Mouse (Mus musculus): Measurements from ENCODE around the gene Gm45837. TPM values are rescaled to one million over a fixed set of nuclear protein-coding genes. Genes with fewer than 3 reads are reported as not detected.

The Gm45837 gene
- total RNA-seq, 2 experiments from 2014 or later: not detected

GRCm38 (mm10) chr7:101389256-101389655, 21.4 kb upstream of the Gm45837 start:
- no peak for DNase-seq (ENCODE audit: low spot score in 2 of 2)

- DNase-seq (ENCODE audit: low spot score in 2 of 2): no peak
Measured at GRCm38 (mm10) chr7:101391909-101392479, 18.7 kb upstream of the Gm45837 start.

GRCm38 (mm10) chr7:101393015-101393414, 17.7 kb upstream of the Gm45837 start:
- DNase-seq (ENCODE audit: low spot score in 2 of 2): peak in 1 of 2 experiments; percentile 54

GRCm38 (mm10) chr7:101393694-101394504, 16.8 kb upstream of the Gm45837 start:
- DNase-seq (ENCODE audit: low spot score in 2 of 2): peak; percentile 67 to 81

GRCm38 (mm10) chr7:101394569-101394968, 16.1 kb upstream of the Gm45837 start:
- DNase-seq (ENCODE audit: low spot score in 2 of 2): no peak

- DNase-seq (ENCODE audit: low spot score in 2 of 2): no peak
Measured at GRCm38 (mm10) chr7:101395471-101395870, 15.2 kb upstream of the Gm45837 start.

- no peak for DNase-seq (ENCODE audit: low spot score in 2 of 2)
Measured at GRCm38 (mm10) chr7:101397175-101397574, 13.5 kb upstream of the Gm45837 start.

GRCm38 (mm10) chr7:101401510-101401909, 9.2 kb upstream of the Gm45837 start:
- DNase-seq (ENCODE audit: low spot score in 2 of 2): no peak

GRCm38 (mm10) chr7:101403831-101404230, 6.9 kb upstream of the Gm45837 start:
- no peak for DNase-seq (ENCODE audit: low spot score in 2 of 2)

- DNase-seq (ENCODE audit: low spot score in 2 of 2): peak; percentile 74 to 84
Measured at GRCm38 (mm10) chr7:101412796-101413195, 2.1 kb downstream of the Gm45837 start.

- no peak for DNase-seq (ENCODE audit: low spot score in 2 of 2)
Measured at GRCm38 (mm10) chr7:101414209-101414608, 3.5 kb downstream of the Gm45837 start.

GRCm38 (mm10) chr7:101414661-101415511, 4.2 kb downstream of the Gm45837 start:
- DNase-seq (ENCODE audit: low spot score in 2 of 2): peak in 1 of 2 experiments; percentile 14

GRCm38 (mm10) chr7:101415512-101416100, 4.9 kb downstream of the Gm45837 start:
- DNase-seq (ENCODE audit: low spot score in 2 of 2): no peak

GRCm38 (mm10) chr7:101416391-101416790, 5.7 kb downstream of the Gm45837 start:
- no peak for DNase-seq (ENCODE audit: low spot score in 2 of 2)

GRCm38 (mm10) chr7:101419013-101419770, 8.5 kb downstream of the Gm45837 start:
- no peak for DNase-seq (ENCODE audit: low spot score in 2 of 2)

GRCm38 (mm10) chr7:101421529-101421928, 10.8 kb downstream of the Gm45837 start, which contains the start of gene Pde2a:
Gene Pde2a (plus strand): TSS chr7:101421691.
- no peak for DNase-seq (ENCODE audit: low spot score in 2 of 2)

GRCm38 (mm10) chr7:101422069-101422468, 11.4 kb downstream of the Gm45837 start:
- DNase-seq (ENCODE audit: low spot score in 2 of 2): no peak

GRCm38 (mm10) chr7:101422646-101423045, 12.0 kb downstream of the Gm45837 start:
- DNase-seq (ENCODE audit: low spot score in 2 of 2): no peak

- DNase-seq (ENCODE audit: low spot score in 2 of 2): no peak
Measured at GRCm38 (mm10) chr7:101423970-101424369, 13.3 kb downstream of the Gm45837 start.

- no peak for DNase-seq (ENCODE audit: low spot score in 2 of 2)
Measured at GRCm38 (mm10) chr7:101426692-101427091, 16.0 kb downstream of the Gm45837 start.

Measured in gastrocnemius, postnatal 4 days (tissue).